9 mouse cellular contexts compared by ENCODE assay signal in genomic region chr4:7534301-7534700, GRCm38 (mm10).
"Had no signal": no experiment of that assay in that cellular context is flagged by ENCODE, and none has a peak within 500 bp of the region (broad histone marks: within the 10 kb centered on the region; RNA-seq: fewer than 3 reads in every experiment).

No protein-coding gene starts in this region.

- DNase-seq: kidney, adult 2 months; kidney, postnatal 25 days; layer of hippocampus, postnatal 36 days; liver; liver, embryonic 13.5 days; liver, postnatal 0 days; right cerebral cortex, adult 18-20 months; right cerebral cortex, postnatal 25 days had no signal

- ATAC-seq: intestine, embryonic 16.5 days; liver, postnatal 0 days had no signal
